Mouse (Mus musculus) myocyte (in vitro differentiated cells): ENCODE results near the gene Col6a1.
"Not testable (repeated sequence)": the region's sequence is repeated elsewhere in the genome, so short reads cannot be mapped to it uniquely, and the experiment has no call there.

Experiments
- MAX ChIP-seq: IDR thresholded peaks from one replicate; pipeline ENCODE4 v1.6.1; 2011; ENCODE audit warnings: low read depth, mild to moderate bottlenecking, control low read depth
- MYOG ChIP-seq, 3 experiments: IDR thresholded peaks; one replicate each; pipeline ENCODE4 v1.6.1; 2011; ENCODE audit warnings: control low read depth in 2 of 3, low read depth in 2 of 3, mild to moderate bottlenecking in 2 of 3; ENCODE audit not compliant: insufficient read length in 2 of 3, control insufficient read depth in 1 of 3, insufficient read depth in 1 of 3
- POLR2AphosphoS2 ChIP-seq: IDR thresholded peaks from one replicate; pipeline ENCODE4 v1.6.1; 2011; ENCODE audit warnings: low read depth, control low read depth; ENCODE audit not compliant: insufficient read length
- USF1 ChIP-seq: IDR thresholded peaks from one replicate; pipeline ENCODE4 v1.6.1; 2011; ENCODE audit warnings: low read depth, mild to moderate bottlenecking, control low read depth, moderate library complexity

GRCm38 (mm10) chr10:76744267-76744666, 18.3 kb upstream of the Col6a1 start:
- TF ChIP-seq MAX; MYOG (IDR thresholded peaks at IDR 0.05; ENCODE audit: control insufficient read depth in 1 of 3, insufficient read depth in 1 of 3, insufficient read length in 2 of 3, low read depth in 2 of 3); USF1; POLR2AphosphoS2: not testable (repeated sequence)
